Mouse (Mus musculus) induced T-regulatory cell, adult 2 months (primary cell): ENCODE results near the gene Sapcd2.

Source experiments
- DNase-seq: peaks from one replicate; pipeline ENCODE4 v3.0.0-alpha.2; 2012; ENCODE audit warnings: low read depth

Gene Sapcd2

GRCm38 (mm10) chr2:25422587-25423410 lies 50.7 kb downstream of the Sapcd2 start, which contains the start of gene Fut7:
Fut7 (plus strand) TSS chr2:25423267.
- peak; percentile 87 for DNase-seq

- DNase-seq: no peak
These were observed 51.5 kb downstream of the Sapcd2 start for GRCm38 (mm10) chr2:25423626-25424025.

- DNase-seq: peak; percentile 45
These were observed 53.4 kb downstream of the Sapcd2 start for GRCm38 (mm10) chr2:25425481-25425880.

GRCm38 (mm10) chr2:25426721-25427191 lies 54.6 kb downstream of the Sapcd2 start:
- peak; percentile 96 for DNase-seq

GRCm38 (mm10) chr2:25427256-25427655 lies 55.1 kb downstream of the Sapcd2 start:
- DNase-seq: no peak
